Mouse (Mus musculus) layer of hippocampus, adult 8-10 months (tissue): ENCODE measurements at regions not wholly inside any gene's neighbourhood (a gene's known extent, or its start where the extent isn't known, plus 50 kb on each side); places are given as distances from the start of the nearest gene placed in this dataset.
"Not testable (repeated sequence)": the region's sequence is repeated elsewhere in the genome, so short reads cannot be mapped to it uniquely, and the experiment has no call there.

Source experiments
- DNase-seq, 2 experiments: peaks; one replicate each; pipeline ENCODE4 v3.0.0; 2022; ENCODE audit warnings: low spot score in 2 of 2

DNA sequence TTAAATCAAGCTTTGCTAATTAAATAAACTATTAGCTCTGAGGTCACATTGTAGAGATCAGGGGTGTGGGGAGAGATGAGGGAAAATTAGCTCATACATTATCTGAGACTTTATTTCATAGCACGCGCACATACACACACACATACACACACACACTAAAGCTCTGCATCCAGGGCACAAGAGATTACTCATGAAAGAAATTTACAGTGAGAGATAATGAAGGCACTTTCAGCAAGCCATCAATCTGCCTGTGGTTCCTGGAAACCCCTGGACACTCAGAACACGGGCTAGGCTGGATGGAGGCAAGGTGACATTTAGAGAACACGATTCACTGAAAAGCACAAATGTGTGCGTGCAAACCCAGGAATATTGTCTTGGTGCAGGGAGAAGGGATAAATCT, 60.2 kb downstream of the Scg2 start:
- no peak for DNase-seq

GRCm38 (mm10) chr1:79374811-79375210, 65.1 kb downstream of the Scg2 start:
- no peak for DNase-seq

- no peak for DNase-seq
Observed at GRCm38 (mm10) chr1:79357291-79358045, 82.5 kb downstream of the Scg2 start.

DNA sequence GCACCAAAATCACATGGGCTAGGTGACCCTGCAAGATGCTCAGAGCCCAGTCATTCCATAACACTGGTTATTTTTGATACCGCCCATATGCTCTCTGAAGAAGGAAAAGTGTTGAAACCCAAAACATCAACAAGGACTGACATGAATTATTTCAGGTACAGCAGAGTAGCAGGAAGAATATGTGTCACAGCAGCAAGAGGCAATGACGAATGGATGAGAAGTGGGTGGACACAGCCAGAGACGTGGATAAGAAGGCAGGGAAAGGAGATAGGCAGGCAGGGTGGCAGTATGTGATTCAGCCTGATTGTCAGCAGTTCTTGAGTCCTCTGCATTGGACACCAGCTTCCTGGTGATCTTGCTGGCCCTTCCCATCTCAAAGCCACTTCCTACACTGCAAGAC, 93.4 kb downstream of the Scg2 start:
- DNase-seq = no peak

GRCm38 (mm10) chr1:79335480-79336114, 104.3 kb downstream of the Scg2 start:
- DNase-seq = no peak

- DNase-seq = no peak
Observed at GRCm38 (mm10) chr1:79317194-79317593, 122.7 kb downstream of the Scg2 start.

DNA sequence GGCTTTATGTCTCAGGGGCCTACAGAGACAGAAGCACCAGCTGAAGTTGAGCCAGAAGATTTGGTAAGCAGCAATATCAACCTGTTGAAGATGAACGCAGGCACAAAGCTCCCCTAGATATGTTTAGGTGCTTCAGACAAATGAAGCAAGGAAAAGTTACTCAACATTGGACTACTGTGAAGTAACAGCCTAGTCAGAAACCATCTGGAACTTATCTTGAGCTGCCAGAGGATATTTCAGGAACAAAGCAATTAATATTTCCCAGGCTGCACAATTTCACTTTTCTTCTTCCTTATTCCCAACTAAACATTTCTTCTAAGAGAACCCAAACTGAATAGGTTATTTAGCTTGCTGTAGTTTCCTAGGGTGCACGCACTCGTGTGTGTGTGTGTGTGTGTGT, 125.1 kb downstream of the Scg2 start:
- DNase-seq = no peak

- DNase-seq = no peak
Observed at GRCm38 (mm10) chr1:79312153-79312552, 127.8 kb downstream of the Scg2 start.

GRCm38 (mm10) chr1:79303602-79304001, 136.3 kb downstream of the Scg2 start:
- no peak for DNase-seq

- no peak for DNase-seq
Observed at GRCm38 (mm10) chr1:79299639-79300038, 140.3 kb downstream of the Scg2 start.

DNA sequence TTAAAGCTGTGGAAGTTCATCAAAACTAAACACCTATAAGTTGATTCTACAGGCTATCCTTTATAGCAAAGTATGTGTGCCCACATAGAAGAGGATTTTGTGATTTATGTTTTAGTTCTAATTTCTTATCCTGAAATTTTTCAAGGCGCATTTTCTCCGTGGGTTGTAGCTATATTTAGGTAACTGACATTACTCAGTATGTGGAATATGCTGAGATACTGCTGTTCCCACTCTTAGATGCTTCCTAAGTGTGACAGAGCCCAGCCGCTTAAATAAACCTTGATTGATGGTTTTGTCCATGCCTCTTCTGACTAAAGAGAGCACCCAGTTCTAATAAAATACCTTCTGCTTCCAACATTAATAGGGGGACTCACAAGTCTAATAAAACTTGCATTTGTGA, 180.2 kb downstream of the Scg2 start:
- DNase-seq = no peak

DNA sequence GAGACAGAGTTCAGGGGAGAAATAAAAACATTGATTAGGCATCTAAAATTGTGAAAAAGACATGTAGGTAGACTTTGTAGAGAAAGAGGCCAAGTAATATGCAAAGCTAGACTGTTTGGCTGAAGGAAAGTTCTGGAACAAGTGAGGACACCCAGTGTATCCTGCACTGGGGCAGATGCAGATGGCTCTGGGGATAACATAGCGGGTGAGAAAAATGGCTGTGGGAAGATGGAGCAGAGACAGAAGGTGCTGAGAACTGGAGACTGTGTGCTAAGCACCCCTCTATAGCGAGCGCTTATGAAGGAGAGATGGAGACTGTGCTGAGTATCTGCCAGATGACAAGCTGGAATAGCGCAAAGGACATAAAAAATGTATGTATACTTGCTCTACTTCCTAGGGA, 226.9 kb downstream of the Scg2 start:
- no peak for DNase-seq

DNA sequence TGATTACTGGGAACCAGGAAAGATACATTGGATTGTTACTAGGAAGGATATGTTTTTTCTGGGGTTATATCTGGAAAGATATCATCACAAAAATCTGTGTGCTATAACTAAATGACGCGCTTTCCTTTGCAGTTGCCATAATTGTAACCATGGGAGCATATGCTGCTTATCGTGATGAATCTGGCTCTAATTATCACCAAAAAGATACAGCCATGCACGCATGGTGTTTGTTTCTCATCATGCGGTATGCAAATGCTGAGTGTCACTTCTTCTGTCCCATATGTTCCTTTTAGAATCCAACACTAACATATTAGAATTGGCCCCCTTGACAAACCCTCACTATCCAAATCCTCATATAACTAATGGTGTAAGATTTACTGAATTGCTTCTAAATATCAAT, 227.4 kb downstream of the Scg2 start:
- DNase-seq = peak; percentile 38 to 43

- DNase-seq = not testable (repeated sequence)
Observed at GRCm38 (mm10) chr1:79211981-79212380, 227.9 kb downstream of the Scg2 start.

GRCm38 (mm10) chr1:79207207-79207606, 232.7 kb downstream of the Scg2 start:
- DNase-seq = no peak

- no peak for DNase-seq
Observed at GRCm38 (mm10) chr1:79197682-79198081, 242.2 kb downstream of the Scg2 start.

GRCm38 (mm10) chr1:79191031-79191430, 248.9 kb downstream of the Scg2 start:
- DNase-seq = no peak

DNA sequence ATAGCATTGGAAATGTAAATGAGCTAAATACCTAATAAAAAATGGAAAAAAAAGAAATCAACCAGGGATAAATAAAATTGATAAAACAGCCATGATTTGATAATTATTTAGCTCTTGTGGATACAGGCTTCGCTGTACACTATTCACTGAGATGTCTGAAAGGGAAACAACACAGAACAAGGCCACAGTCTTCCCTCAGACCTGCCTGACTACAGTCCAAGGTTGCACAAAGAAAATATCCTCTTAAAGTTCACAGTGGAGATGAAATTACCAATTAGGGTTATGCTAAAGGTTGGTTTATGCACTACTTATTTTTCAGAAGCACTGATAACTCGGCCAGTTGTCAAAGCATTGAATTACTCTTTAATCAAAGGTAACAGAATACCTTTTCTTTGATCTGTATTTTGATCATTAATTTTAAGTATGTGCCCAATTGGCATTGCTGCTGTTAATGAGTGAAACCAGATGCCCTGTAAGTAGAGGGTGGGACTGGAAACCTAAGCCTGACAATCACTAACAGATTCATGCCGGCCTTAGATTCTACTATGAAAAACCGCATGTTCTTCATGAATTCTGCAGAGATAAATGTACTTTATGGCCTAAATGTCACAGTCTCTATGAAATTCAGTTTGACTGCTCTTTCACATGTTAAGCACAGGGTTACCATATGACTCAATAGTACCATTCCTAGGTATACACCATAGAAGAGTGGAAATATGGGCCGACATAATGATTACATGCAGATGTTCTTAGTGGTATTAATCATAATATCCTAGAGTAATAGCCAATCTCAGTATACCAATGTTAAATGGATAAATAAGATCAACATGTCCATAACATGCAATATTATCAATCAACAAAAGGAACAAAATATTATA, 256.1 kb downstream of the Scg2 start:
- no peak for DNase-seq

- no peak for DNase-seq
Observed at GRCm38 (mm10) chr1:79144113-79144512, 295.8 kb downstream of the Scg2 start.
